Mouse (Mus musculus) kidney, adult 11 months (tissue): ENCODE measurements around the gene Gm45521.
"Not testable (repeated sequence)": the region's sequence is repeated elsewhere in the genome, so short reads cannot be mapped to it uniquely, and the experiment has no call there.

Experiments used
- DNase-seq: peaks from one replicate; pipeline ENCODE4 v3.0.0; 2022

Gm45521 gene

GRCm38 (mm10) chr14:8000831-8001685 lies 44.0 kb downstream of the Gm45521 start:
- no peak for DNase-seq

- peak; percentile 84 for DNase-seq
These were observed 45.5 kb downstream of the Gm45521 start, which contains the start of gene Abhd6 for GRCm38 (mm10) chr14:8002432-8003092. TSS of gene Abhd6 (plus strand) at chr14:8002902.

GRCm38 (mm10) chr14:8003093-8003670 lies 46.1 kb downstream of the Gm45521 start:
- no peak for DNase-seq

GRCm38 (mm10) chr14:8003727-8004670 lies 46.9 kb downstream of the Gm45521 start:
- DNase-seq: no peak

- DNase-seq: not testable (repeated sequence)
These were observed 49.0 kb downstream of the Gm45521 start for GRCm38 (mm10) chr14:8006061-8006460.

DNA sequence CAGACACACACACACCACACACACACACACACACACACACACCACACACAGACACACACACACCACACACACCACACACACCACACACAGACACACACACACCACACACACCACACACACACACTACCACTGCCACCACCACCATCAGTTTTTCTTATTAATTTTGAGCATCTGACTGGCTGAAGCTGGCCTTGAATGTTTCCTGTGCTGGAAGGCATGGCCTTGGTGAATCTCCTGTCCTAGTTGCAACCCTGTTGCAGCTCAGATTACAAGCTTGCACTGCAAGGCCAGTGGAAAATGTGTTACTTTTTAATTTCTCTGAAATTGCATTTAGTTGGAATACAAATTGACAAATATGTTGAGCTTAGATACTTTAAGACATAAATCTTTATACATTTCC lies 50.0 kb downstream of the Gm45521 start:
- DNase-seq: no peak

DNA sequence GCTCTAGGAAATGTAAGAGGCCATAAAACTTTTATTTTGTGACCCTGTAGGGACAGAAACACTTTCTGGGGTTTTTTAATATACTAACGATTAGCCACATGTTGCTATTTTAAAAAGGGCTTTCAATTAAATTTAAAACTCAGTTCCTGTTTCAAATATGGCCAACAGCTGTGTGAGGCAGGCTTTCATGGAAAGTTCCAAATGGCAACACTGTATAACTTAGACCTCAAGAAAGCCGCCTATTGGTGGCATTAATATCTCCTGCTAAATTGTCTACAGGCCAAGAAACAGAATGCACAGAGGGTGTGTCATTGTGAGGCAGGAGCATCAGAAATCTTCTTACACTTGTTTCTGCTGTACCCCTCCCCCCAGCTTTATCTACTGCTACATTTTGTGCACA lies 50.4 kb downstream of the Gm45521 start:
- no peak for DNase-seq

DNA sequence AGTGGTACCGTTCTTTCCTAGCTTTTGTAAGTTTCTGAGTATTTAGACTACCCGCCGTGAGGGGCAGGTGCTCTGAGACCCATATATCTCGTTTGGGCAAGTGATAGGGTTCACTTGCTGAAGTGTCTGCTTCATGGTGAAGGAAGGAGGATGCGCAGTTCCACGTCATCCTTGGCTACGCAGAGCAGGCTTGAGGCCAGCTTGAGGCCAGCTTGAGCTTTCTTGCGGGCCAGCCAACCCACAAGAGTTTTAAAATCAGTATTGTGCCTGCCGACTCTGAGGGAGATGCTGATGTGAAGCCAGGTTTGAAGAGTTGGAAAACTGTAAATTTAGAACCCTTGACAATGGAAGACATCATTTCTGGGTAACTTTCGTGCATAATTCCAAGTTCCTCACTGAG lies 50.8 kb downstream of the Gm45521 start:
- no peak for DNase-seq
